Mouse (Mus musculus) monocyte, adult 5-6 weeks (primary cell): ENCODE data around the gene Olfr299. TPM values are rescaled to one million over a fixed set of nuclear protein-coding genes. Genes with fewer than 3 reads are reported as not detected.

Experiments used
- ATAC-seq: fragments of 153-309, 156-312 bp; replicated peaks from 2 replicates; pipeline ENCODE4 v1.8.0; 2017; ENCODE audit warnings: mild to moderate bottlenecking; ENCODE audit not compliant: low TSS enrichment, insufficient number of reproducible peaks, severe bottlenecking, poor library complexity, low FRiP score
- total RNA-seq: library from RNA; stranded (forward); fragments of 200-1000, 200-491, 200-594 nt; gene quantifications from 3 replicates; pipeline ENCODE4 v1.2.3, GENCODE M21; 2017

Olfr299 gene
- 0.21 TPM in 1 of 3 replicates, not detected in the others for total RNA-seq

GRCm38 (mm10) chr7:86459621-86460020 is at the start of gene Olfr299:
Gene Olfr299, plus strand, starts transcription at chr7:86459921.
- no peak for ATAC-seq

- no peak for ATAC-seq
Measured at GRCm38 (mm10) chr7:86492384-86492783, 32.7 kb downstream of the Olfr299 start, which contains the start of gene Olfr298. Gene Olfr298, minus strand, starts transcription at chr7:86492484.

Other genes starting within 250 kb of the Olfr299 start
- gene Vmn2r76, start 213.6 kb upstream of the Olfr299 start, total RNA-seq, result not detected in 3 replicates
- not detected in 3 replicates for gene Olfr310, start 182.7 kb upstream of the Olfr299 start, total RNA-seq
- gene Olfr309, start 146.2 kb upstream of the Olfr299 start, total RNA-seq, result not detected in 3 replicates
- gene Olfr308, start 134.3 kb upstream of the Olfr299 start, total RNA-seq, result not detected in 3 replicates
- not detected in 3 replicates for gene Olfr307, start 122.3 kb upstream of the Olfr299 start, total RNA-seq
- gene Olfr305, start 93.0 kb upstream of the Olfr299 start, total RNA-seq, result not detected in 3 replicates
- gene Olfr304, start 73.3 kb upstream of the Olfr299 start, total RNA-seq, result not detected in 3 replicates
- gene Olfr303, start 62.1 kb upstream of the Olfr299 start, total RNA-seq, result not detected in 3 replicates
- not detected in 3 replicates for gene Olfr301, start 56.1 kb upstream of the Olfr299 start, total RNA-seq
- gene Olfr298, start 32.6 kb downstream of the Olfr299 start, total RNA-seq, result not detected in 3 replicates
- not detected in 3 replicates for gene Olfr297, start 60.0 kb downstream of the Olfr299 start, total RNA-seq
- gene Olfr295, start 123.9 kb downstream of the Olfr299 start, total RNA-seq, result not detected in 3 replicates
- gene Olfr294, start 156.7 kb downstream of the Olfr299 start, total RNA-seq, result not detected in 3 replicates
- not detected in 3 replicates for gene Olfr293, start 189.1 kb downstream of the Olfr299 start, total RNA-seq
- gene Olfr292, start 228.4 kb downstream of the Olfr299 start, total RNA-seq, result not detected in 3 replicates